Mouse (Mus musculus): Measurements from ENCODE around the gene Med25.

Gene Med25

GRCm38 (mm10) chr7:44892276-44892921 is at the start of gene Med25:
Med25 (minus strand) TSS chr7:44892712.
- DNase-seq (ENCODE audit: low spot score) = peak; percentile 95

GRCm38 (mm10) chr7:44938680-44939079 is 46.2 kb upstream of the Med25 start:
- DNase-seq (ENCODE audit: low spot score) = no peak

- DNase-seq (ENCODE audit: low spot score) = peak; percentile 99
Observed at GRCm38 (mm10) chr7:44929204-44930151, 37.0 kb upstream of the Med25 start, which contains the start of gene Ap2a1. Ap2a1 (minus strand) TSS chr7:44929496.

- DNase-seq (ENCODE audit: low spot score) = no peak
Observed at GRCm38 (mm10) chr7:44928570-44928969, 36.1 kb upstream of the Med25 start.

GRCm38 (mm10) chr7:44925468-44925867 is 33.0 kb upstream of the Med25 start:
- no peak for DNase-seq (ENCODE audit: low spot score)

- DNase-seq (ENCODE audit: low spot score) = no peak
Observed at GRCm38 (mm10) chr7:44922530-44922929, 30.0 kb upstream of the Med25 start.

GRCm38 (mm10) chr7:44919127-44919526 is 26.6 kb upstream of the Med25 start:
- no peak for DNase-seq (ENCODE audit: low spot score)

GRCm38 (mm10) chr7:44918219-44918618 is 25.7 kb upstream of the Med25 start:
- DNase-seq (ENCODE audit: low spot score) = no peak

- DNase-seq (ENCODE audit: low spot score) = no peak
Observed at GRCm38 (mm10) chr7:44916881-44917280, 24.4 kb upstream of the Med25 start.

GRCm38 (mm10) chr7:44916191-44916590 is 23.7 kb upstream of the Med25 start:
- no peak for DNase-seq (ENCODE audit: low spot score)

- no peak for DNase-seq (ENCODE audit: low spot score)
Observed at GRCm38 (mm10) chr7:44915314-44915713, 22.8 kb upstream of the Med25 start.

- DNase-seq (ENCODE audit: low spot score) = no peak
Observed at GRCm38 (mm10) chr7:44914396-44914795, 21.9 kb upstream of the Med25 start.

GRCm38 (mm10) chr7:44908706-44909476 is 16.4 kb upstream of the Med25 start:
- DNase-seq (ENCODE audit: low spot score) = no peak

GRCm38 (mm10) chr7:44905430-44905829 is 12.9 kb upstream of the Med25 start:
- DNase-seq (ENCODE audit: low spot score) = no peak

GRCm38 (mm10) chr7:44901230-44901722 is 8.8 kb upstream of the Med25 start:
- DNase-seq (ENCODE audit: low spot score) = no peak

GRCm38 (mm10) chr7:44900632-44901031 is 8.1 kb upstream of the Med25 start:
- no peak for DNase-seq (ENCODE audit: low spot score)

- no peak for DNase-seq (ENCODE audit: low spot score)
Observed at GRCm38 (mm10) chr7:44898607-44899006, 6.1 kb upstream of the Med25 start.

GRCm38 (mm10) chr7:44896499-44896898 is 4.0 kb upstream of the Med25 start:
- DNase-seq (ENCODE audit: low spot score) = no peak

GRCm38 (mm10) chr7:44895593-44896434 is 3.3 kb upstream of the Med25 start, which contains the start of gene Fuz:
Fuz (plus strand) TSS chr7:44896079.
- DNase-seq (ENCODE audit: low spot score) = peak; percentile 90

GRCm38 (mm10) chr7:44895206-44895592 is 2.7 kb upstream of the Med25 start:
- no peak for DNase-seq (ENCODE audit: low spot score)

GRCm38 (mm10) chr7:44894175-44894574 is 1.7 kb upstream of the Med25 start:
- no peak for DNase-seq (ENCODE audit: low spot score)
